Mouse (Mus musculus) intestine, embryonic 14.5 days (tissue): Measurements from ENCODE around the gene Gm6763. TPM values are rescaled to one million over a fixed set of nuclear protein-coding genes. Genes with fewer than 3 reads are reported as not detected.

Experiments used
- polyA plus RNA-seq: library from polyadenylated mRNA; unstranded; fragments of >200 nt; fragmentation: Nextera tagmentation; extraction: Ambion mirVana; gene quantifications from 2 replicates; pipeline ENCODE4 v1.2.1, GENCODE M21; 2014

The Gm6763 gene
- polyA plus RNA-seq, 1 experiment from 2014 or later, result not detected

Other genes with a start within 250 kb of the Gm6763 start
- gene Gm21293, start 8.5 kb upstream of the Gm6763 start, polyA plus RNA-seq, result not detected in 2 replicates
- not detected in 2 replicates for gene Gm8764, start 8.5 kb downstream of the Gm6763 start, polyA plus RNA-seq
- not detected in 2 replicates for gene Gm21304, start 17.0 kb downstream of the Gm6763 start, polyA plus RNA-seq
- not detected in 2 replicates for gene Gm21312, start 25.5 kb downstream of the Gm6763 start, polyA plus RNA-seq
- not detected in 2 replicates for gene Gm20765, start 34.0 kb downstream of the Gm6763 start, polyA plus RNA-seq
- not detected in 2 replicates for gene Gm4340, start 42.5 kb downstream of the Gm6763 start, polyA plus RNA-seq